Mouse (Mus musculus) adrenal gland, postnatal 25 days (tissue): ENCODE data around the gene Me1. TPM values are rescaled to one million over a fixed set of nuclear protein-coding genes. Genes with fewer than 3 reads are reported as not detected.

Source experiments
- DNase-seq: peaks from one replicate; pipeline ENCODE4 v3.0.0; 2021; ENCODE audit warnings: mixed read lengths
- total RNA-seq: library from RNA; stranded (reverse); gene quantifications from 2 replicates; pipeline ENCODE4 v1.2.3, GENCODE M21; 2021

Me1 gene
- total RNA-seq, 1 experiment from 2014 or later = 1,725 TPM

DNA sequence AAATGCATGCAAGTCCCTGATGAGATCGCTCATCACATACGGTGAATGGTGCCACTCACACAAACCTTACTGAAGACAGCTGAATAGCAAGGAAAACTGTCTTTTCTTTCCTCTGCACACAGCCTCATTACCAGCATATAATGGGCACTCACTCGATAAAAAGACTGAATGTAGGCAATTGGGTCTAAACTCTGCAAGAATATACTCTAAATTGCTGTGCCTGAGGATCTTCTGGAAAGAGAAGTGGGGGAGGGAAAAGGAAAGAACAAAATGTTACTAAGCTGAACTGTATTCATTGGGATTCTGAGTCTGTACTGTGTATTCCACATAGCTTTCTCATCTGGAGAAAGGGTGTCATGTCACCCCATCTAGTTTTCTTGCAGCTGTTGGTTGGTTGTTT lies 152.3 kb downstream of the Me1 start:
- DNase-seq = no peak

DNA sequence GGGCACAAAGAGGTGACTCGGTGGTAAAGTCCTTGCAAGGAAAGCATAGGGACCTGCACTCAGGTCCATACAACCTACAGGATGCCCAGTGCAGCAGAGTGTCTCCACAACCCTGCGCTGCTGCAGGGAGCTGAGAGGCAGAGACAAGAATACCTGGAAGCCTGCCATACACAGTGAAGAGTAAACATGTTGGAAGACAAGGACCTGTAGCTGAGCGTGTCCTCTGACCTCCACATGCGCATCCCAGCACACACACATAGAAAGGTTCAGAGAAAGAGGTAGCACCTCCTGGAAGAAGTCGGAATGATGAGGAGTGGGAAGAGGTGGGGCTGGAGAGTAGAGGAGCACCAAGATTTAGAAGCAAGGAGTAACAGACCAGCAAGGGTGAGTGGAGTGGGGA lies 161.7 kb downstream of the Me1 start:
- no peak for DNase-seq

Other genes starting within 250 kb of the Me1 start
- 3.1 and 3.3 TPM in 2 replicates for gene Ube2cbp, start 231.0 kb downstream of the Me1 start, total RNA-seq
- 31.5 and 36.5 TPM in 2 replicates for gene Dop1a, start 228.8 kb downstream of the Me1 start, total RNA-seq
- 36.6 and 40.3 TPM in 2 replicates for gene Pgm3, start 124.1 kb downstream of the Me1 start, total RNA-seq
- gene Rwdd2a, start 124.0 kb downstream of the Me1 start, total RNA-seq = 5.6 and 11.0 TPM in 2 replicates
- 181 and 236 TPM in 2 replicates for gene Prss35, start 47.7 kb upstream of the Me1 start, total RNA-seq
- gene Snap91, start 184.7 kb upstream of the Me1 start, total RNA-seq = 34.4 and 38.5 TPM in 2 replicates